Mouse (Mus musculus) kidney, postnatal 25 days (tissue): ENCODE measurements around the gene Rpl3.

Source experiments
- DNase-seq, 2 experiments: peaks; one replicate each; pipeline ENCODE4 v3.0.0; 2021; ENCODE audit warnings: mixed read lengths in 2 of 2

Gene Rpl3

DNA sequence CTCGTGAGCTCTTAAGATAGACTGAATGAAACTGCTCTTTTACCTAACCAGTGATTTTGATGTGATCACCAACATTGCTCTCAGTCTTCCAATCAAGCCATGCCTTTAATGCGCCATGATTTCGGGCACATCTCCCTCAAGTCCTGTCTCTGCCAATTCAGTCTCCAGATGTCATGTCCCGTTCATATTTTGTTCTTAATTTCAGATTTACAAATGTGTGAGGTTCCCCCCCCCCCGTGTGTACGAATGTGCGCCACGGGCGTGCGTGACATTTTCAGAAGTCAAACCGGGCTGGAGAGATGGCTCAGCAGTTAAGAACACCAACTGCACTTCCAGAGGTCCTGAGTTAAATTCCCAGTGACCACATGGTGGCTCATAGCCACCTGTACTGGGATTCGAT, 7.9 kb downstream of the Rpl3 start:
- DNase-seq = no peak

DNA sequence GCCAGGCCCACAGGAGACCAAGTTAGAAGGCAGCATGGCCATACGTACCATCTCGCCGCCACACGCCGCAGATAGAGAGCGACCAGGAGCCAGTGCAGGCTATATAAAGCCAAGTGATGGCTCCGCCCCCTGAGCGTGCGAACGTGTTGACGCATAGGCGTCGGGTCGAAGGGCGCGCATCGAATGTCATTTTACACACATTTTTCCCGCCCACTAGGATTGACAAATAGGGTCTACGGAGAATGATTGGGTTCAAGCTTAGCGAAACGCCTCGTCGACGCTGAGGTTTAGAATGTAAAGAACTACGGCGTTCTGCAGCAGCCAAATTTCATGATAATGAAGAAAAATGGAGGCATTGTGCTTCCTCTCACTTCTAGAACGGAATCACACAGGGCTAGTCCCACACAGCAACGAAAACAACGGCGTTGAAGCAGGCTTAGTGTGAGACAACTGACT, 8.4 kb downstream of the Rpl3 start:
- peak; percentile 98 to 99 for DNase-seq

DNA sequence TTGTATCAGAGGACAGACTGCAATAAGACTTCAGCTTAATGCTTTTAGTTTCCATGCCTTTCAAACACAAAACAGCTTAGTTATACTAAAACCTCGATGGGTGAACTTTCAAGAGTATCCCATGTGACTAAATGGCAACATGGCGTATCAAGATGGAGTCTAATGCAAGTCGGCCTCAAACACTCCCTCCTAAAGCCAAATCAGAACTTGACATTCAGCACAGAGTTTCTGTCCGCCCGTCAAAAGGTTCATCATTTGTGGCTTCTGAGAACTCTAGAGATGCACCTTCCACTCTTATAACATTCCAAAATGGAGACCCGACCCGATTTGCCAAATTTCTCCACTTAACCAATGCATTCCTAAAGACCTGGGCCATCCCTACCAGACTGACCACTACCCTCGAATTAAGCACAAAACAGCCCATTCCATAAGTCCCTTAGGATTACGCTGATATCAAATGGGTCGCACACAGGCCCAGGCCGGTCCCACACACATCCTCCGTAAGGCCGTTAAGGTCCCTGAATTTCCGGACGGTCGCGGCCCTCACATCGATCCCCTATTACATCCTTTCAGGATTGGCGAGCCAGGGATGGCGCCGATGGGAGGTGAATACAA, 8.9 kb downstream of the Rpl3 start:
- no peak for DNase-seq

DNA sequence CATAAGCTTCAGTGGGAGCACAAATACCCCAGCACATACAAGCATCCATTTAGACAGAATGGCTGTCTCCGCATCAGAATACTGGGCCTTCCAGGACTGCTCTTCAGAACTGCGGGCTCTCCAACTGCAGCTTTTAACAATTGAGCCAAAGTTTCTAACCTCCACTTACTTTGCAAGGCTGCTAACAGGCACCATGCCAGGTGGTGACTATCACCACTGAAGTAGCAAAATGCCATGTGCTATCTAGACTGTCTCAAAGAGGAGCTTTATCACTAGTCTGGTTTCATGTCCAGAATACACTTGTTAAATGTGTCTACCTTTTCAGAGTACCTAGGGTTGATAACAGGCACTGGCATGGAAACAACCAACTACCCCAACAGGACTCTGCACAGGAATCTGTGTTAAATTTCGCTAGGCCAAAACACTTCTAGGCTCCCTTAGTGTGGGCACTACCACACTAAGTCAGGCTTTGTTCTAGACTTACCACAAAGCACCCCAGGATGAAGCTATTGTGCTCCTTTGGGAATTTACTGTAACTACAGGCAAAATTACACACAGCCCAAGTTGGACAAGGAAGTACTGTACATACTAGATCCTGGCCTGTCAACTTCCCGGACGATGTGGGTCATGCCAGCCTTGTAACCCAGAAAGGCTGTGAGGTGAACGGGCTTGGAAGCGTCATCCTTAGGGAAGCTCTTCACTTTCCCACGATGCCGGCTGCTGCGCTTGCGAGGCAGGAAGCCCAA, 9.7 kb downstream of the Rpl3 start:
- DNase-seq = no peak

DNA sequence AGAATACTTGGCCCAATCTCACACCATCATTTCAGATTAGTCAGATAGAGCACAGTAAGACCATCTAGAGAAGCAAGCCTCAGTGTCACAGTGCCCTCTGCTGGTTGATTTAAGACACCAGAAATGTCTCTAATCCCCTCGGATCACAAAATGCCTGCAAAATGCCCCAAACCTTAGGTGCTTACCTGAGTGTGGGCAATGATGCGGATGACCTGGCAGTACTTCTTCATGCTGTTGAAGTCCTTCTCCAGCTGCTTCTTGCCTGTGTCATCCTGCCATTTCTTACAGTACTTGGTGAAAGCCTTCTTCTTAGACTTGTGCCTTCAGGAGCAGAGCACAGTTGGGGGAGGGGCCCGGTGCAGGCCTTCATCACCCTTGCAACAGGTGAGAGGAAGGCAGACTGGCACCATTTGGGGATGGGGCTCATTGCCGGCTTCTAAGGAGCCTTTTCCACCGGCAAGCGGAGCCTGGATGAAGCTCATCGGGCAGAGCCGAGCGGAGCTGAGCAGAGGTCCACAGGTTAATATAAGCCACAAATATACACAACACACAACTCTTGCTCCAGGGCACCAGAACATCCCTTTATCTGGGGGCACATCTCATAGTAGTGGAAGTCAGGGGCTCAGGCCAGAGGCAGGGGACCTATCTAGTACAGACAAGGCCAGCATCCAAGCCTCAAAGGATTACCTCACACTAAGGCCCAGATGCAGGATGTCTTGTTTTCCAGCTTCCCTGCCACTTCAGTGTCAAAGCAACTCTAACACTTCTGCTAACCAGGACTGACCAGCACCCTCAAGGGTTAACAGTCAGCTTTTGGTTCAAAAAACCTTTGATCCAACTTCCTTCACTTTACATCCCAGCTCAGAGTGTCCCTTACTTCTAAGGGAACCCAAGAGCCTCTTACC, 10.7 kb downstream of the Rpl3 start:
- DNase-seq = peak; percentile 53 to 66

DNA sequence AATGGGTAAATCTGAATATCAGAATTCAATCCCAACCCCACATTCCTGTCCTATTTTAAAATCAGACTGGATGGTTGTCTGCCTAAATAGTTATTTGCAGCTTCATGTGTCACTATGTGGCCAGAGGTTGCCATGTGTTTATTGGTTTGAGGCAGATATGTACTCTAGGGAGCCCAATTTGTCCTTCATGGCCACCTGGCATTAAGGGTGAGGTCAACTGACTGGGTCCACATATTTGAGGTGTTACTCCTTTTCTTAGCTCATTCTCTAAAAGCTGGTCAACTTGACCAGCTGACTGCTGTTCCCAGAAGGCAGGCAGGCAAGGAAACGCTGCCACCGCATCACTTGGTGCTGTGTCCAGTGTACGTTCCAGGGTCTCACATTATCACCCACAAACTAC, 11.7 kb downstream of the Rpl3 start:
- DNase-seq = no peak

DNA sequence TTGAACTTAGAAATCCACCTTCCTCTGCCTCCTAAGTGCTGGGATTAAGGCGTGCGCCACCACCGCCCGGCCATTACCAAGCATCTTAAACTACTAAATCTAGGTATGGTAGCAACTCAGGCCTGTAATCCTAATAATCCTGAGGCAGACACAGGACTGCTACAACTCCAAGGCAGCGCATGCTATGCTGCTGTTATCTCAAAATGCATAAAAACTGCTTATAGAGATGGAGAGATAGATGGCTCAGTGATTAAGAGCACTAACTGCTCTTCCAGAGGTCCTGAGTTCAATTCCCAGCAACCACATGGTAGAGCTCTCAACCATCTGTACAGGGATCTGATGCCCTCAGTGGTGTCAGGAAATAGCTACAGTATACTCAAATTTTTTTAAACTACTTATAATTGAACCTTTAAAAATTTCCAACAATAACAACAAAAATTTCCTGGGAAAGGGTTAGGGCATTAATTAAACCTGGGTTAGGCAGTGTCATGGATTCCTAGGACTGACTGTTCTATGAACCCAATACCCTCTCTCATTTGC, 12.5 kb downstream of the Rpl3 start:
- DNase-seq = no peak

DNA sequence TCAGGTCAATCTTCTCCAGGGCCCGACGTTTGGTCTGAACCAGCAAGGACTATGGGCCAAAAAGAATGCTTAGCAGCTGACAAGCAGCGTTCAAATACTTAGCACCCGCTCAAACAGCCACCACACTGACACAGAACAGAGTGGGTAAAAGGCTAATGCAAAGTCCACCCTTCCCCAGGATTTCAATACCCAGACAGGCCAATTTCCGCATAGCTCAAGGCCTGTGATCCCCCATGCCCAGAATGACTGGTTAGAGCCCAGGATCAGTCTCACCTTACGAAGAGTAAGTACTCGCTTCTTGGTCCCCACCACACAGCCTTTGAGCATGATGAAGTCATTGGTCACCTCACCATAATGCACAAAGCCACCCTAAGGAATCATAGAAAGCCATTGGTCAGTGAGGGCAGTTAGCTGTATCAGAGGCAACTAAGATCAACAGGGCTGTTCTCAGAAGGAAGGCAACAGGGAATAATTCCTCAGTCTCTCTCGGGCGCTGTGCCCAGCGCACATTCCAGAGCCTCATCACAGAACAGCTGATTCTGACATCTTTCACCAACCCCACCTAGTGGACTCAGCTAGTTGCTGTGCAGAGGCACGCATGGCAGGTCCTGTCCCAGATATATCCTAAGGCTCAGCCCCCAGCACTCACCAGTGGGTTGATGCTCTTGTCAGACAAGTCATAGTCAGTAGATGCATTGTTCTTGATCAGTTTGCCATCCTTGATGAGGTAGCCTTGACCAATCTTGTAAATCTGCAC, 13.4 kb downstream of the Rpl3 start:
- no peak for DNase-seq

DNA sequence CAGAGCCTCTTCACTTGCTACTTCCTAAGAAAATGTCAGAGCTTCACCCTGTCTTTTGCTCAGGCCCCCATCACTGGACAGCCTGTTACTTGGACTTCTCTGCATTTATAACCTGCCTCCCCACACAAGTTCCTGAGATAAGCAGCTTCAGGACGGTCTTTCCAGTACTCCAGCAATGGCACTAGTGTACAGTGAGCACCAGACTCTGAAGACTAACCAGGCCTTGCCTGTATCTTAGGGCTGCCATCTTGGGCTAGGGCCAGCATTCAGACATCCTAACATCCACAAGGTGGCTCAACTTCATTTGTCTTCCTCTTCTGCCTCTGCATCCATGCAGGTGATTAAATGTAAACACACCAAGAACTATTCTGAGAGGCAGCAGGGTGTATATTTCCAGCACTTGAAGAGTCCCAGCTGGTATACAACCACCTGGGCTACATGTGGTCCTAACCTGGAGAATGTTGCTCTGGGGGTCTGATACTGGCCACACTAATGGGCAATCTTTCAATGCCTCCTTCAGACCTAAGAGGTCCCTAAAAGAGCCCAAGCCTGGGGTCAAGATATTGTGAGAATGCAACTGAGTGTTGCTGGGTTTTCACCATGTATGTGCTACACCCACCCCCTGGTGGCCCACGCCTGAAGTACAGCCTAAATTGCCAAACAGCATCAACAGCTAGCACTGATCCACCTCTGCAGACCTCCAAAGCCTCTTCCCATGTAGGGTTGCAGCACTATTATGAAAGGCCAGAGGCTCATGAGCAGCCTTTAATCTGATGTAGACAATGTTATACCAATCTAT, 15.1 kb downstream of the Rpl3 start:
- peak; percentile 83 to 89 for DNase-seq

DNA sequence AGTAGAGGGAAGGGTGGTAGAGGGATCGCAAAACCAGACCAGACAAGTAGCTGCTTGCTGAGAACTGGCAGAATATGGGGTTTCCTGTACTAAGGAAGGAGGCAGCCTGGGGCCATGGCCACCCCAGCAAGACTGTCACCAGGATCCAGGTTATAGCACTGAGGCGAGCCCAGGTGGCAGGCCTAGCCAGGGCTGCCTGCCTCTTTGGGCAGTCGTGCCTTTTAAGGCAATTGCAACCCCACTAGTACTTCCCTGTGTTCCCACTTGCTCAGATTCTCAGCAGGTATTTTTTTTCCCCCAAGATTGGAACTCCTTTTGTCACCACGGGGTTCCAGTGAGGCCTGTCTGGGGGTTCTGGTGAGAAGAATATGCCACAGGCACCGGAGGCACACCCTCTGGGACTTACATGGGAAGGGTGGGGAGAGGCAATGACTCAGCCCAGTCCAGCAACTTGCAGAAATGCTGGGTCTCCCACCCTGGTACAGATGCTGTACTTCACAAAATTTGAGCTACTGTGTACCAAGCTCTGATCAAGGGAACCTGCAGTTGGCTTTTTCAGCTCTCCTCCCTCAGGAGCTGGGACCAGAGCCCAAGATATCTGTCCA, 15.8 kb downstream of the Rpl3 start:
- DNase-seq = no peak

DNA sequence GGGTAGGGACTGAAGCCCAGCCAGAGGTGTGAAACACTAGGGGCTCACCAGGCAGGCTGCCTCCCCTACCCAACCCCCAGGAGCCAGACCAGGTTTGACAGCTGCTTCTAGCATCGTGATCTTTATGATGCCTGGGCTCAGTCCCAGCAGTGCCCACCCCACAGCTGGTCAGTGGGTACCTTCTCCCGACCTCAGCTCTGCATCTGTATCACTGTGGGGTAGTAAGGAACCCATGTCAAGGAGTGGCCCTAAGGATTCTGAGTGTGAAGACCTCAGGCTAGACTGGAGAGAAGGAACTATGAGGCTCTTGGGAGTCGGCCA, 16.3 kb downstream of the Rpl3 start:
- no peak for DNase-seq

DNA sequence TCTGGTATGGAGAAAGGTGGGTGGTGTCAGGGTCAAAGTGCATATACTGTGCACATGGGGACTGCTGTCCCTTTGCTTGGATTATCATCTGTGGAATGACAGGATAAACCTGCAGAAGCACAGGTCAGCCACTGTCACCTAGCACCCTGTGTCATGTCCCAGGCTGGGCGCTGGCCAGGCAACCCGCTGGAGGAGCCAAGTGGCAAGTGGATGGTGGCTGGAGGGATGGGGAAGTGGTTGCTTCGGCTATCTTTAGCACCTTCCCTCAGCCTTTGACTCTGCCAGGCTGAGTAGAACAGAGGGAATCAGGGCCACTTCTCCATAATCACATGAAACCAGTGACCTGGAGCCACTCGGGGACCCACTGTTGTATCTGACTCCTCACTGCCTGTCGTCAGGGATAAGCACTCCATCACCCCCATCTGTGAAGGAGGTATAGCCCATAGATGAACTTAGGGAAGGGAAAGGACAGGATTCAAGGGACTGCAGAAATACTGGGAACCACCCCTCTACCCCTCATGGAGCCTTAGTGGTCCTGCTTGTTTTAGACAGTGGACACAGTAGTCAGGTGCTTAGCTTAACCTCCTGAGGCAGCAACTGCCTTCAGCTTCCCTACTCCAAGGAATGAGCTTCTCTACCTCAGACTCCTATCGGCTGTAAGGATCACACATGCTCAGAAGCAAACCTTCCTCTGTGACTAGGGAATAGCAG, 16.9 kb downstream of the Rpl3 start:
- no peak for DNase-seq

DNA sequence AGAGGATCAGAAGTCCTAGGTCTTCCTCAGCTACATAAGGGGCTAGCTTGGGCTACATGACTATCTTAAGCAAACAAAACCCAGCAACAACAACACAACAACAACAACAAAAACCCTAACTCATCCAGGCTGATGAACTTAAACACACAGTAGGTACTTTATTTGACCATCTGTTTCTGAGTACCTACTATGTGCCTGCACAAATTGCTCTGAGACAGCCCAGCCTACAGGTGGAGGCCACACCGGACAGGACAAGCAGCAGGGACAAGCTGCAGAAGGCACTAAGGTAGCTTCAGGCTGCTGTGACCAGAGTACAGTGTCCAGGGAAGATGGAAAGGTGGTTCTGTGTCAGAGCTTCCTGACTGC, 18.4 kb downstream of the Rpl3 start:
- DNase-seq = no peak

DNA sequence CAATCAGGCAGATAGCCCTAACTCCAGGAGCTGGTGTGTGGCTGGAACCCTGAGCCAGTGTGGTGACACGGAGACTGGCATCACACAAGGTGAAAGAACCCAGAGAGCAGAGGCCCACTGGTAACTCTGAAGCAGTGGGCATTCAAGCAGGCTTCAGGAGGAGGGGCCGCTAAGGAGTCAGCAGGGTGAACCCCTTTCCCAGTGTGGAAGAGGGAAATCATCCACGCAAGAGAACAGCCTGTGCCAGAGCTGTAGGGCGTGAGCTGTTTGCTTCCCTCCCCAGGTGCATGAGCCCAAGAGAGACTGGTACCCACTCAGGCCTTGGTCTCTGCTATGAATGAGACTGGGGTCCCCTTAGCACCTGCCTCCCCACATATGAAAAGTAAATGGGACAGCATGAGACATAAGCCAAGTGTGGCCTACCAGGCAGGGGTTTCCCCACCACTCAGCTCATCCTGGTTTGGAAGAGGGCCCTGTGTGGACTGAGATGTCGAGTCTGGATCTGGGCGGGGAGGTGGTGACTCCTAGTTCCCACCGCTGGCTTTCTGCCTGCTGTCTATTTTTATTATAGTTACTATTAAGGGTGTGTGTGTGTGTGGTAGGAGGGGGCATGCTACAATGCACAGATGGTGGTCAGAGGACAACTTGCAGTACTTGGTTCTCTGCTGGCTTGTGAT, 19.0 kb downstream of the Rpl3 start:
- peak in 1 of 2 experiments; percentile 37 for DNase-seq

DNA sequence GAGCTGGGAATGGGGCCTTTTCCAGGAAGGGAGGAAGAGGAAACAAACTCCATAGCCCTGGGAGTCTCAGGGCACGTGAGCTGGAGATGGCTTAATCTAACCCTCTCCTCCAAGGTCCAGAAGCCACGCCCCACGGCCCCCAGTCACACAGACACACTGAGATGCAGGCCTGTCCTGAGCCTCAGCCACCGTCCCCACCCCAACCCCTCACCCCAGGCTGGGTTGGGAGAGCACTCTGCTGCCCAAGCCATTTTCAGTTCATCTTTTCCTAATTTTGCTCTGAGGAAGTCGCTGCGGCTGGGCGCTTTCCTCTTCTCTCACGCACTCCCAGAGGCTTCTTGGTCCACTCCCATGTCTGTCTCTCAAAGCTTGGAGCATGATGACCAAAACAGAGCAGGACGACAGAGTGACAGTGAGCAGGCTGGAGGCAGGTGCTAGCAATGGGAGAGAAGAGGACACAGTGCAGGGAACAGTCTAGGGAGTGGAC, 19.7 kb downstream of the Rpl3 start:
- DNase-seq = peak in 1 of 2 experiments; percentile 60

DNA sequence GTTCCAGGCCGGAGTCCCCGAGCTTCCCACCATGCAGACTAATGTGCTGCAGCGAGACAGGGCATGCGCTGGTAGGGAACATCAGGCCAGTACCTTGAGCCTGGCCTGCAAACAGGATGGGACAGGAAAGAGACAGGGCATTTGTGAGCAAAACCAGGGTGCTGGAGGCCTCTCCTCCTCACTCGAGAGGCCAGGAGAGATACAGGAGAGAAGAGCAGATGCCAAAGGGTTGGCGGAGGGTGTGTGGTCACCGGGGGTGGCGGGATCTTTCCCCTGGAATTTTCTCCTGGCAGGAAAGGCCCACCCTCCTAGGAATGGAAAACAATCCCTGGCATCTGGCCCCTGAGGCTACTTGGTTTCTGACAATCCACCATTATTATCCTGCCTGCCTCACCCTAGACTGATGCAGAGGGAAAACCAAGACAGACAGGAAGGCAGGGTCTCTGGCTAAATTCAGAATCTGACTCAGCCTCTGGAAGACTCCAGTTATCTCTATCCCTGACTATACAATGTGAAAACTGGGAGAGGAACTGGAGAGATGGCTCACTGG, 21.5 kb downstream of the Rpl3 start:
- DNase-seq = no peak

DNA sequence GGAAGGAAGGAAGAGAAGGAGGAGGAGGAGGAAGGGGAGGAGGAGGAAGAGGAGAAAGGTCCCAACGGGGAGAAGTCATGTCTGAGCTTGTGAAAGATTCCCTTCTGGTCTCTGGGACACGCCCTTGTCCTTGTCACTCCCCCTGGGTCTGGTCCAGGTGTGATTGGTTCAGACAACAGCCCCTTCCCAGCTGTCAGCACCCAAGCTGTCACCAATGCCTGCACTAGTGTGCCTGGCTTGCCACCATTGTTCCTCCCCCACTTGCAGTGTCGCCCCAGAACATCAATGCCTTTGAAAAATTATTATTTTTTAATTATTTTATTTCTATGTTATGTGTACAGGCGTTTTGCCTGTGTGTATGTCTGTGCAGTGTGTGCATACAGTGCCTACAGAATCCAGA, 22.5 kb downstream of the Rpl3 start:
- no peak for DNase-seq

DNA sequence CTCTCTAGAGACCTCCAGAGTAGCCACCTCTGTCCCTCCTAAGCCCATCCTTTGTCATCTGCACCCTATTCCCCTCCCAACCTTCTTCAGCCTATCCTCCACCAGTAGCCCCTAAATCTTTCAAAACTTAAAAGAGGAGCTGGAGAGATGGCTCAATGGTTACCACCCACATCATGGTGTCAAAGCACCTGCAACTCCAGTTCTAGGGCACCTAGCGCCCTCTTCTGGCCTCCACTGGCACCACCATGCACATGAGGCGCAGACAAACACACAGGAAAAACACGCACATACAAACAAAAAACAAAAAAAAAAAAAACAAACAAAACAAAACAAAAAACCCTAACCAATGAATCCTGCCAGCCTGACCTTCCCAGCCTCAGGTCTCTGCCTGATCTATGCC, 25.1 kb downstream of the Rpl3 start:
- no peak for DNase-seq

DNA sequence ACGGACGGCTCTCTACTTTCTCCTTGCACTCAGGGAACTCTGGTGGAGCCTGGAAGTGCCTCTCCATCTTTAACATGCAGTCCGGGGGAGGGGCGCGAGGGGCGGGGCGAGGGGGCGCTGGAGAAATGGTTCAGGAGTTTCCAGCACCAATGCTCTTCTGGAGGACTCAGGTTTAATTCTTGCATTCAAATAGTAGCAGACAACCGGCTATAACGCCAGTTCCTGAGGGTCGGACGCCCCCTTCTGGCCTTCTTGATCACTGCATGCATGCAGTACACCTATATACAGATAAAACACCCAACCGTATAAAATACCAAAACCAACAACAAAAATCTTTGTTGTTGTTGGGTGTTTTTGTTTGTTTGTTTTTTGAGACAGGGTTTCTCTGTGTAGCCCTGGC, 26.3 kb downstream of the Rpl3 start:
- DNase-seq = peak; percentile 68 to 73

DNA sequence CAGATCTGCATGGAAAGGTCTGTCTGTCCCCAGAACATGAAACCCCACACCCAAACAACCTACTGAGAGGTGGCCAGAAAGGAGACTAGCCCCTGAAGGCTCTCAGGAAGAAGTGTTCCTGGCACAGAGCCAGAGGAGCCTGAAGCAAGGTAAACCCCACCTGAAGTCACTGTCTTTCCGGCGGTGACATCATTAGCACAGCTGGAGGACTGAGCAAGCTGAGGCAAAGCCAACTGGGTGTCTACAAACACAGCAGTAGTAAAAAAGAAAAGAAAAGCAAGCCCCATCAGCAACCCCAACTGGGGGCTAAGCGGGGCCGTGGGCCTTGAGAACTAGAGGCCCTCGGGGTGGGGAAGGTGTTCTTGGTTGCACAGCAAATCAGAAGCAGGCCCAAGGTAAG, 26.7 kb downstream of the Rpl3 start:
- no peak for DNase-seq
